Mouse (Mus musculus) liver, postnatal 0 days (tissue): ENCODE data around the gene Gm21976.

ENCODE experiments used
- CTCF ChIP-seq: sonication (generic); IDR thresholded peaks from 2 replicates; pipeline ENCODE4 v1.5.1; 2016; ENCODE audit warnings: antibody characterized with exemption, low read depth
- EP300 ChIP-seq: IDR thresholded peaks from 2 replicates; pipeline ENCODE4 v1.6.1; 2016; ENCODE audit warnings: antibody characterized with exemption, low read depth, mild to moderate bottlenecking

DNA sequence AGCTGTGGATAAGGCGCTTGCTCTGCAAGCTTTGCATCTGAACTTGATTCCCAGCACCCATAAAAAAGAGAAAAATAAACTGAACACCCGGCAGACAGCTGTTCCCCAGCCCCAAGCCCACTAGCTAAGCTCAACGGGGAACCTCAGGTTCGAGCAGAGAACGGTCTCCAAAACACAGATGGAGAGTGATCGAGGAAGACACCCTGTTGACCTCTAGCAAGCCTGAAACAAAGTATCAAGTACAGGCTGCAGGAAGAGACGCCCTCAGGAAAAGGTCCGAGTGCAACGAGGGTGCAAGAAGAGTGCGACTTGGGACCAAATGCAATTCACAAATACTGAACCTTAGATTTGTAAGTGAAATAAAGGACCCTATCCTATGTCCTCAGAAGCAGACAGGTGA, 30.1 kb upstream of the Gm21976 start:
- TF ChIP-seq CTCF (no peak), EP300 (no peak)
